Mouse (Mus musculus) hindbrain, embryonic 13.5 days (tissue): Measurements from ENCODE around the gene Lonp2. TPM values are rescaled to one million over a fixed set of nuclear protein-coding genes. Genes with fewer than 3 reads are reported as not detected.

Experiments used
- ATAC-seq: fragments of 200-750 bp; cut with Nextera tagmentation; 2 replicates; pipeline ENCODE4 v1.8.0; 2017; ENCODE audit warnings: moderate TSS enrichment; ENCODE audit not compliant: low FRiP score
- H3K27ac ChIP-seq: fragments of 300-500 bp; sonication (generic); 2 replicates; pipeline ENCODE4 v1.5.1; 2015; ENCODE audit warnings: inconsistent platforms, mild to moderate bottlenecking, moderate library complexity
- H3K27me3 ChIP-seq: fragments of 300-500 bp; sonication (generic); 2 replicates; pipeline ENCODE4 v1.6.1; 2015; ENCODE audit warnings: mild to moderate bottlenecking, inconsistent platforms
- H3K36me3 ChIP-seq: fragments of 300-500 bp; sonication (generic); 2 replicates; pipeline ENCODE4 v1.6.1; 2015; ENCODE audit warnings: mild to moderate bottlenecking, inconsistent platforms
- H3K4me1 ChIP-seq: fragments of 300-500 bp; sonication (generic); replicated peaks from 2 replicates; pipeline ENCODE4 v1.6.1; 2015; ENCODE audit warnings: inconsistent platforms
- H3K4me2 ChIP-seq: fragments of 300-500 bp; sonication (generic); 2 replicates; pipeline ENCODE4 v1.6.1; 2015; ENCODE audit warnings: inconsistent platforms, mild to moderate bottlenecking, moderate library complexity
- H3K4me3 ChIP-seq: fragments of 300-500 bp; sonication (generic); 2 replicates; pipeline ENCODE4 v1.5.1; 2015; ENCODE audit warnings: mild to moderate bottlenecking, inconsistent platforms
- H3K9ac ChIP-seq: fragments of 300-500 bp; sonication (generic); 2 replicates; pipeline ENCODE4 v1.6.1; 2015; ENCODE audit warnings: mild to moderate bottlenecking, inconsistent platforms
- H3K9me3 ChIP-seq: fragments of 300-500 bp; sonication (generic); 2 replicates; pipeline ENCODE4 v1.6.1; 2016; ENCODE audit warnings: inconsistent platforms
- WGBS: fragments of 180-500 bp; shearing (Covaris S2); methylation state at CpG from one replicate; pipeline ENCODE4 v1.1.7; 2015; 5-methylcytosine and 5-hydroxymethylcytosine counted together
- polyA plus RNA-seq: library from polyadenylated mRNA; unstranded; fragments of >200 nt; fragmentation: Nextera tagmentation; extraction: Ambion mirVana; gene quantifications from 2 replicates; pipeline ENCODE4 v1.2.1, GENCODE M21; 2015

Gene Lonp2
- 92.4 and 93.1 TPM in 2 replicates for polyA plus RNA-seq

GRCm38 (mm10) chr8:86623911-86624731, at the start of gene Lonp2:
Gene Lonp2 (plus strand): TSS chr8:86624043.
- under 1% methylated on average over 55 of the region's 62 CpGs for WGBS
- peak within 1 kb of the TSS; percentile 92 for H3K4me2 ChIP-seq
- no peaks in the 10 kb centered on the region for H3K9me3 ChIP-seq

GRCm38 (mm10) chr8:86577547-86577946, 46.3 kb upstream of the Lonp2 start:
- H3K4me1 ChIP-seq = peaks cover 8% of the 10 kb centered on the region; the same call in 1 of the 2 replicates
- no peaks in the 10 kb centered on the region for H3K36me3 ChIP-seq
- no peaks in the 10 kb centered on the region for H3K27me3 ChIP-seq
- H3K27ac ChIP-seq = no peak overlapping the region
- H3K9me3 ChIP-seq = no peaks in the 10 kb centered on the region
- 76% methylated on average over 8 of the region's 8 CpGs for WGBS
- no peak for ATAC-seq
- no peak overlapping the region for H3K4me2 ChIP-seq
- no peak overlapping the region for H3K9ac ChIP-seq
- no peak overlapping the region for H3K4me3 ChIP-seq

More at GRCm38 (mm10) chr8:86623911-86624731, at the start of gene Lonp2:
- ATAC-seq = peak; percentile 99
- peak within 1 kb of the TSS; percentile 94 for H3K4me3 ChIP-seq
- H3K27ac ChIP-seq = peak within 1 kb of the TSS; percentile 92
- H3K36me3 ChIP-seq = no peaks in the 10 kb centered on the region
- no peaks in the 10 kb centered on the region for H3K27me3 ChIP-seq
- peak within 1 kb of the TSS; percentile 86 for H3K9ac ChIP-seq
- peaks cover 22% of the 10 kb centered on the region for H3K4me1 ChIP-seq

GRCm38 (mm10) chr8:86578076-86578475, 45.8 kb upstream of the Lonp2 start:
- Histone ChIP-seq H3K4me3 (no peak overlapping the region), H3K36me3 (no peaks in the 10 kb centered on the region)
- 56% methylated on average over 9 of the region's 9 CpGs for WGBS

GRCm38 (mm10) chr8:86578693-86579092, 45.1 kb upstream of the Lonp2 start:
- H3K4me3 ChIP-seq = no peak overlapping the region
- H3K9me3 ChIP-seq = no peaks in the 10 kb centered on the region
- no peak for ATAC-seq
- H3K9ac ChIP-seq = no peak overlapping the region
- no peak overlapping the region for H3K4me2 ChIP-seq
- no peaks in the 10 kb centered on the region for H3K36me3 ChIP-seq
- H3K4me1 ChIP-seq = peaks cover 8% of the 10 kb centered on the region; the same call in 1 of the 2 replicates
- no peaks in the 10 kb centered on the region for H3K27me3 ChIP-seq
- no peak overlapping the region for H3K27ac ChIP-seq
- WGBS = 85% methylated on average over 8 of the region's 8 CpGs

More at GRCm38 (mm10) chr8:86578076-86578475, 45.8 kb upstream of the Lonp2 start:
- Histone ChIP-seq H3K9ac (no peak overlapping the region), H3K4me1 (peaks cover 8% of the 10 kb centered on the region; the same call in 1 of the 2 replicates), H3K4me2 (no peak overlapping the region), H3K27me3 (no peaks in the 10 kb centered on the region), H3K9me3 (no peaks in the 10 kb centered on the region), H3K27ac (no peak overlapping the region)
- ATAC-seq = no peak

GRCm38 (mm10) chr8:86580458-86580857, 43.4 kb upstream of the Lonp2 start, which contains the start of gene Abcc12:
Gene Abcc12 (minus strand): TSS chr8:86580686.
- ATAC-seq = no peak

GRCm38 (mm10) chr8:86581921-86582331, 41.9 kb upstream of the Lonp2 start:
- H3K4me1 ChIP-seq = peaks cover 8% of the 10 kb centered on the region; the same call in 1 of the 2 replicates
- H3K9me3 ChIP-seq = no peaks in the 10 kb centered on the region
- ATAC-seq = no peak
- no peaks in the 10 kb centered on the region for H3K36me3 ChIP-seq
- no peak overlapping the region for H3K4me2 ChIP-seq
- H3K4me3 ChIP-seq = no peak overlapping the region
- no peak overlapping the region for H3K9ac ChIP-seq
- WGBS = 82% methylated on average over 4 of the region's 4 CpGs
- H3K27me3 ChIP-seq = no peaks in the 10 kb centered on the region
- no peak overlapping the region for H3K27ac ChIP-seq

More at GRCm38 (mm10) chr8:86580458-86580857, 43.4 kb upstream of the Lonp2 start, which contains the start of gene Abcc12:
- no peak within 1 kb of the TSS for H3K4me2 ChIP-seq
- H3K9ac ChIP-seq = no peak within 1 kb of the TSS
- H3K4me3 ChIP-seq = no peak within 1 kb of the TSS
- no peaks in the 10 kb centered on the region for H3K27me3 ChIP-seq
- no peak within 1 kb of the TSS for H3K27ac ChIP-seq
- peaks cover 8% of the 10 kb centered on the region; the same call in 1 of the 2 replicates for H3K4me1 ChIP-seq
- H3K9me3 ChIP-seq = no peaks in the 10 kb centered on the region
- no peaks in the 10 kb centered on the region for H3K36me3 ChIP-seq

GRCm38 (mm10) chr8:86585118-86585517, 38.7 kb upstream of the Lonp2 start:
- H3K27ac ChIP-seq = peak overlapping the region; percentile 70; the same call in 1 of the 2 replicates
- H3K4me1 ChIP-seq = no peaks in the 10 kb centered on the region
- 5% methylated on average over 11 of the region's 11 CpGs for WGBS

GRCm38 (mm10) chr8:86585532-86585931, 38.3 kb upstream of the Lonp2 start:
- Histone ChIP-seq H3K9ac (peak overlapping the region; percentile 67), H3K9me3 (no peaks in the 10 kb centered on the region), H3K4me2 (peak overlapping the region; percentile 71), H3K27me3 (no peaks in the 10 kb centered on the region), H3K4me1 (no peaks in the 10 kb centered on the region), H3K36me3 (no peaks in the 10 kb centered on the region), H3K27ac (peak overlapping the region; percentile 70), H3K4me3 (peak overlapping the region; percentile 45)
- 2% methylated on average over 16 of the region's 16 CpGs for WGBS
- ATAC-seq = peak; percentile 79

More at GRCm38 (mm10) chr8:86585118-86585517, 38.7 kb upstream of the Lonp2 start:
- Histone ChIP-seq H3K4me2 (peak overlapping the region; percentile 71), H3K9me3 (no peaks in the 10 kb centered on the region), H3K36me3 (no peaks in the 10 kb centered on the region), H3K4me3 (peak overlapping the region; percentile 45), H3K27me3 (no peaks in the 10 kb centered on the region), H3K9ac (peak overlapping the region; percentile 67; the same call in 1 of the 2 replicates)
- peak; percentile 76 for ATAC-seq

GRCm38 (mm10) chr8:86586058-86586457, 37.8 kb upstream of the Lonp2 start:
- ATAC-seq = no peak
- Histone ChIP-seq H3K4me2 (no peak overlapping the region), H3K9me3 (no peaks in the 10 kb centered on the region), H3K4me1 (no peaks in the 10 kb centered on the region), H3K4me3 (no peak overlapping the region), H3K9ac (no peak overlapping the region), H3K27ac (no peak overlapping the region), H3K27me3 (no peaks in the 10 kb centered on the region), H3K36me3 (no peaks in the 10 kb centered on the region)
- WGBS = 47% methylated on average over 5 of the region's 5 CpGs

- Histone ChIP-seq H3K4me3 (no peak overlapping the region), H3K4me2 (no peak overlapping the region), H3K27ac (no peak overlapping the region), H3K9ac (no peak overlapping the region), H3K9me3 (no peaks in the 10 kb centered on the region), H3K4me1 (no peaks in the 10 kb centered on the region), H3K27me3 (no peaks in the 10 kb centered on the region), H3K36me3 (no peaks in the 10 kb centered on the region)
- 57% methylated on average over 6 of the region's 6 CpGs for WGBS
- no peak for ATAC-seq
Measured at GRCm38 (mm10) chr8:86586642-86587041, 37.2 kb upstream of the Lonp2 start.

- WGBS = 93% methylated on average over 5 of the region's 5 CpGs
- H3K4me3 ChIP-seq = no peak overlapping the region
- H3K4me2 ChIP-seq = no peak overlapping the region
- no peaks in the 10 kb centered on the region for H3K36me3 ChIP-seq
- no peak for ATAC-seq
- no peaks in the 10 kb centered on the region for H3K4me1 ChIP-seq
- no peak overlapping the region for H3K9ac ChIP-seq
- no peak overlapping the region for H3K27ac ChIP-seq
- no peaks in the 10 kb centered on the region for H3K9me3 ChIP-seq
- no peaks in the 10 kb centered on the region for H3K27me3 ChIP-seq
Measured at GRCm38 (mm10) chr8:86588338-86588737, 35.5 kb upstream of the Lonp2 start.

- Histone ChIP-seq H3K9ac (no peak overlapping the region), H3K4me1 (no peaks in the 10 kb centered on the region), H3K4me2 (no peak overlapping the region), H3K27me3 (no peaks in the 10 kb centered on the region), H3K4me3 (no peak overlapping the region), H3K27ac (no peak overlapping the region), H3K9me3 (no peaks in the 10 kb centered on the region), H3K36me3 (no peaks in the 10 kb centered on the region)
- 76% methylated on average over 10 of the region's 10 CpGs for WGBS
- ATAC-seq = no peak
Measured at GRCm38 (mm10) chr8:86593099-86593498, 30.7 kb upstream of the Lonp2 start.
